Mouse (Mus musculus): ENCODE measurements around the gene Ccdc105. TPM values are rescaled to one million over a fixed set of nuclear protein-coding genes. Genes with fewer than 3 reads are reported as not detected.

The Ccdc105 gene
- not detected for total RNA-seq (2021)
- long read RNA-seq, experiment 1: 0 reads
- long read RNA-seq, experiment 2, partial matches to known transcripts: 0 of 1 reads
- long read RNA-seq, experiment 2, other reads (novel, unspliced or antisense): 1 of 1 reads

- DNase-seq: peak; percentile 15
Observed at GRCm38 (mm10) chr10:78752452-78753191, at the start of gene Ccdc105. Ccdc105 (minus strand) TSS chr10:78753065.

DNA sequence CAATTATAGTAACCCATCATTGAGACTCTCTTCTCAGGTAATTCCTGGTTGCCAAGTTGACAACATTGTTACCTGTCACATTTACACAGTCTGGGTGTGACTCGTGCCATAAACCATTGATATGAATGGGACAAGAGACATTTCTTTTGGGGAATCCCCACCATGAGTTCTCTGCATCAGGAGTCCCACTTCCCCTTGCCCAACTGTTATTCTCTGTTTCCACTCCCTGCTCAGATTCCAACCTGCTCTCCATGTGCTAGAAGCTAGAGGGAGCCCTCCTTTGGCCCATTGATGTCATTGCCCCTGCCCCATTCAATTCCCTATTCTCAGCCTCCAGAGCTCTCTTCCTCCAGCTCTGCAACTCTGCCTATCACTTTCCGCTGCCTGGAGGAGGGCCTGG lies 48.6 kb upstream of the Ccdc105 start:
- no peak for DNase-seq

DNA sequence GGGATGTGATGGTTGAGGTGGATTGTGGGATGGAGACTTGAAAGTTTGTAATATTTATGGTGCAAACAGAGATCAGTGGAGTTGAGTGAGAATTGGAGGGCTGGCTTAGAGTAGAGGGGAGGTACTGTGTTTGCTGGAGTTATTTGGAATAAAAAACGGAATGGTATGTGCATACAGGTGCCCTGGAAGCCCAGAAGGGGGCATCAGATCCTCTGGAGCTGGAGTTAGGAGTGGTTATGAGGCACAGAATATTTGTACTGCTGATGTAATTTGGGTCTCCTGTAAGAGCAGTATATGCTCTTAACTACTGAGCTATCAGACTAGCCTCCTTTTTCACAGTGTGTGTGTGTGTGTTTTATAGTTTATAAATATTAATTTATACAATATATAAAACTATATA lies 37.7 kb upstream of the Ccdc105 start:
- no peak for DNase-seq

GRCm38 (mm10) chr10:78787566-78788087 lies 34.8 kb upstream of the Ccdc105 start:
- peak; percentile 73 for DNase-seq

- DNase-seq: peak; percentile 11
Observed at GRCm38 (mm10) chr10:78779981-78780651, 27.3 kb upstream of the Ccdc105 start, which contains the start of gene Slc1a6. Slc1a6 (plus strand) TSS chr10:78780496.

GRCm38 (mm10) chr10:78779527-78779926 lies 26.7 kb upstream of the Ccdc105 start:
- DNase-seq: no peak

- no peak for DNase-seq
Observed at GRCm38 (mm10) chr10:78775830-78776229, 23.0 kb upstream of the Ccdc105 start.

DNA sequence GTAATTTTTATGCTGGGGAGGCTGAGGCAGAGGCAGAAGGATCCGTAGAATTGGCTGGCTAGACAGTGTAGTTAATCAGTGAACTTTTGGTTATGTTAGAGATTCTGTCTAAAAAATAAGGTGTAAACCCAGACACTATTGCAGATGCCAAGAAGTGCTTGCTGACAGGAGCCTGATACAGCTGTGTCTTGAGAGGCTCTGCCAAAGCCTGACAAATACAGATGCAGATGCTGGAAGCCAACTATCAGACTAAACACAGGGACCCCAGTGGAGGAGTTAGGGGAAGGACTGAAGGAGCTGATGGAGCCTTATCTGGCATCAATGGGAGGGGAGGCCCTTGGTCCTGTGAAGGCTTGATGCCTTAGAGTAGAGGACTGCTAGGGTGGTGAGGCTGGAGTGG lies 12.7 kb upstream of the Ccdc105 start:
- no peak for DNase-seq

GRCm38 (mm10) chr10:78756021-78756420 lies 3.2 kb upstream of the Ccdc105 start:
- DNase-seq: no peak

DNA sequence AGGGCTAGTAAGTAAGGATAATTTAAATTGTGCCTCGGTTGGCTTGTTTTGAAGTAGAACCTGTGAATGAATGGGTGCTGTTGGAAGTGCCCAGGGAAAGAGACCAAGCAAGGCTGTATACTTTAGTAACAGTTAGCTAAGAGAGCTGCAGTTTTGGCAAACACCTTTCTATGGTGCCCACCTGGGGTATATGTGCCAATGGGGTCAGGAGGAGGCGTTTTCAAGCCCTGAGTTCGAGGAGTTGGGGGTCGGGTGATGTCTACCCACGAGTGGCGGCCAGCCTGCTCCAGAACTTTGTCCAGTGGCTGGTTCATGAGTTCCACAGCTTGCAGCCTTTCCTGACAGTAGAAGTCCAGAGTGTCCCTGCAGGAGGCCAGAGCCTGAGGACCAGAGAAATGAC lies 3.9 kb downstream of the Ccdc105 start:
- DNase-seq: no peak

- DNase-seq: no peak
Observed at GRCm38 (mm10) chr10:78748161-78748560, 4.7 kb downstream of the Ccdc105 start.

DNA sequence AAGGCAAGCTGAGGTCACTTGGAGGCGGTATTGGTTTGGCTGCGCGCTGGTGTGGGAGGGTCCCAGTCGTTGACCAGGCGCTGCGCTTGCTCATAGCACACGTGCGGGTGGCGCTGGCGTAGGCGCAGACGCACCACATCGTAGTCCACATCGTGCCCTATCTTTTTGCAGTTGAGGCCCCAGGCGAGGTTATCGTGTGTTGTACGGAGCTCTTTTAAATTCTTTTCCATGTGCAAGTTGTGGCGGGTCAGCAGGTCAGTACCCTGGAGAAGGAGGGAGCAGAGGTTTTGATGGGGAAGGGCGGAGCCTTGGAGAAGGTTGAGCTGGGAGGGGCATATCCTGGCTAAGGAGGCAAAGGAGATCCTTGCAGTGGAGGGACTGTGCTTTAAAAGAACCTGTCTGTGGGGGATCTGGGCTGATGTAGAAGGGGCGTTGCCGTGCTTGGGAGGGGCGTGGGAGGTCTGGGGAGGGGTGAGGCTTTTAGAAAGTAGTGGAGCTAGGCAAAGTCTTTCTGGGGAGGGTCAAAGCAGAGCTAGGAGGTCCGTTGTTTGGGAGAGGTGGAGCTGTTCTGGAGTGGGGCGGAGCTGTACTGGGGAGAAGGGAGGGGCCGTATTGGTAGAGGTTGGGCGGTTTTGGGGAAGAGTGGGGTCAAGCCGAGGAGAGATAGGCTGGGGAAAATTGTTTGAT lies 5.7 kb downstream of the Ccdc105 start:
- peak; percentile 5 for DNase-seq

GRCm38 (mm10) chr10:78745453-78746232 lies 7.2 kb downstream of the Ccdc105 start:
- DNase-seq: no peak

- DNase-seq: no peak
Observed at GRCm38 (mm10) chr10:78743721-78744120, 9.1 kb downstream of the Ccdc105 start.

- DNase-seq: no peak
Observed at GRCm38 (mm10) chr10:78739821-78740220, 13.0 kb downstream of the Ccdc105 start.

- DNase-seq: no peak
Observed at GRCm38 (mm10) chr10:78727876-78728275, 25.0 kb downstream of the Ccdc105 start.

GRCm38 (mm10) chr10:78727035-78727434 lies 25.8 kb downstream of the Ccdc105 start:
- DNase-seq: no peak

DNA sequence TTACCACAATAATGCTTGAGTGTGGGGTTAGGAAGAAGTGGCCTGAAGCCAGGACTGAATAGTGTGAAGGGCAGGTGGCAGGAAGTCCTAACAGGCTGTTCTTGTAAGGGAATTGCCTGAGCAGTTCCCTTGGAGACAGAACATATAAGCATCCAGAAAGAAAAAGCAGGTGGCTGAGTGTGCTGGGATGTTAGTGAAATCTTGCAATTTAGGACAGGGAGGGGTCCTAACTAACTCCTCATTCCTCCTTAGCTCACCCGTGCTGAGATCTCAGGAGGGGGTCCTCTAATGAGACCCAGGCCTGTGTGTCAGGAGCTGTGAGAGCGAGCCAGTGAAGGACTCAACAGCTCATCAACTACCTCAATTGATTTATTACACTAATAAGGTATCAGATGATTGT lies 29.4 kb downstream of the Ccdc105 start:
- no peak for DNase-seq

DNA sequence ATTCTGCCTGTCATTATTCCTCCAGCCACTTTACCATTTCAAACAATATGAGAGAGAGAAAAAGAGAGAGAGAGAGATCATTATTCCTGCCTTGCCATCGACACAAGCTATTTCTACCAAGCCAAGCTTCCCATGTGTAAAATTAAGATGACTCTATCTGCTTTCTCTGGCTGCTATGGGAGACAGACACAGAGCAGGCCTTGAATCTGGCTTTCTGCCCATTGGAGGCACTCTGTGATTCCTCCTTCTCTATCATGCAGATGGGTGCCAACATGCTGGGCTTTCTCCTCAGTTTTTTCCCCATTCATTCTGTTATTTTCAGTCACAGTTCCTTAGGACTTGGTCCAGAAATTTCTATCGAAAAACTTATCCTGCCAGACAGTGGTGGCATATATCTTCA lies 30.2 kb downstream of the Ccdc105 start:
- DNase-seq: no peak

DNA sequence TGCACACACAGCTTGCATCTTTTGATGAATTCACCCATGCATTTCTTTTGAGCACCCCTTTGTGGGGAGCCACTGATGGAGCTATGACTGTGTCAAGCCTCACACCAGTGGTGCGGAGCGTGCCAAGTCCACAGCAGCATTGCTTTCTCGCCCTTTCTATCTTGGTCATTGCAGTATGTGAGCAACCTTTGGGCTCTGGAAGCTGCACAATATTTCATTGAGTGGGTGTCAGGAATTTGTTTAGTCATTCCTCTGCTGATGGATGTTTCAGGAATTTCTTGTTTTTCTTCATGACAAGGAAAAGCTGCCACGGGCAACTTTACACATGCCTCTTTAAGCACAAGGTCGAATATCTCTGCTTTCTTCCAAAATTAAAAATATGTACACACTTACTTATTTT lies 30.8 kb downstream of the Ccdc105 start:
- no peak for DNase-seq

DNA sequence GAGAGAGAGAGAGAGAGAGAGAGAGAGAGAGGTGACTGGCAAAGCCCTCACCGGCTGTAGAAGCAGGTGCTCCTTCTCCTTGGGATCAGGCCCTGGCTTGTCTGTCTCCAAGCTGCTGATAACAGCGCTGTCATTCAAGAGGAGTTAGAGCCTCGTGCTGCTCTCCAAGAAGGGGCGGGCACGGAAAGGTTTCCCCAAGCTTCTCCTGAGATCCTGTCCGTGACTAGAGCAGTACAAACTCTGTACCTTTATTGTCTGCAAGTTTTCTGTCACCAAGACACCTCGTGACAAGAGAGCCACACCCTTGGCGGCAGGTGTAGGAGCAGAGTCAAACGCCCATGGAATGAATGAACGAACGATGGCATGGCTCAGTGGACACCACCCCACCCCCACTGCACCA lies 34.8 kb downstream of the Ccdc105 start, which contains the start of gene Casp14:
TSS of gene Casp14 (minus strand) at position 239 of the 400 bp plus-strand sequence.
- no peak for DNase-seq

GRCm38 (mm10) chr10:78716231-78716630 lies 36.6 kb downstream of the Ccdc105 start:
- no peak for DNase-seq
